Mouse (Mus musculus) neural tube, embryonic 11.5 days (tissue): ENCODE data around the gene Pigl. TPM values are rescaled to one million over a fixed set of nuclear protein-coding genes. Genes with fewer than 3 reads are reported as not detected.

Experiments used
- ATAC-seq: fragments of 200-750 bp; cut with Nextera tagmentation; 2 replicates; pipeline ENCODE4 v1.8.0; 2017; ENCODE audit warnings: moderate number of reproducible peaks, mild to moderate bottlenecking, moderate TSS enrichment, moderate library complexity; ENCODE audit not compliant: insufficient read depth, low FRiP score, low TSS enrichment
- DNase-seq: peaks from one replicate; pipeline ENCODE4 v3.0.0-alpha.2; 2015; ENCODE audit warnings: low spot score
- H3K27ac ChIP-seq: fragments of 300-500 bp; sonication (generic); 2 replicates; pipeline ENCODE4 v1.5.1; 2014; ENCODE audit warnings: low read depth, mild to moderate bottlenecking, low read length
- H3K27me3 ChIP-seq: fragments of 300-500 bp; sonication (generic); 2 replicates; pipeline ENCODE4 v1.6.1; 2014; ENCODE audit warnings: mild to moderate bottlenecking, low read length, mixed read lengths; ENCODE audit not compliant: control insufficient read depth, insufficient read depth
- H3K36me3 ChIP-seq: fragments of 300-500 bp; sonication (generic); 2 replicates; pipeline ENCODE4 v1.6.1; 2014; ENCODE audit warnings: mild to moderate bottlenecking, low read length, moderate library complexity, mixed read lengths; ENCODE audit not compliant: control insufficient read depth, insufficient read depth
- H3K4me1 ChIP-seq: fragments of 300-500 bp; sonication (generic); 2 replicates; pipeline ENCODE4 v1.6.1; 2014; ENCODE audit warnings: low read length, mixed read lengths; ENCODE audit not compliant: control insufficient read depth, insufficient read depth
- H3K4me2 ChIP-seq: fragments of 300-500 bp; sonication (generic); 2 replicates; pipeline ENCODE4 v1.6.1; 2014; ENCODE audit warnings: low read depth, mild to moderate bottlenecking, moderate library complexity
- H3K4me3 ChIP-seq: fragments of 300-500 bp; sonication (generic); 2 replicates; pipeline ENCODE4 v1.5.1; 2014; ENCODE audit warnings: low read depth, low read length
- H3K9ac ChIP-seq: fragments of 300-500 bp; sonication (generic); 2 replicates; pipeline ENCODE4 v1.6.1; 2014; ENCODE audit warnings: mild to moderate bottlenecking, low read length
- H3K9me3 ChIP-seq: fragments of 300-500 bp; sonication (generic); 2 replicates; pipeline ENCODE4 v1.6.1; 2016; ENCODE audit warnings: low read length; ENCODE audit not compliant: control insufficient read depth
- WGBS: fragments of 180-500 bp; shearing (Covaris S2); extraction: QIAGEN DNeasy Blood & Tissue Kit; methylation state at CpG from one replicate; pipeline ENCODE4 v1.1.7; 2014; 5-methylcytosine and 5-hydroxymethylcytosine counted together
- polyA plus RNA-seq: library from polyadenylated mRNA; unstranded; fragments of >200 nt; fragmentation: Nextera tagmentation; extraction: Ambion mirVana; gene quantifications from 2 replicates; pipeline ENCODE4 v1.2.1, GENCODE M21; 2014

Gene Pigl
- 13.1 and 15.3 TPM in 2 replicates for polyA plus RNA-seq

GRCm38 (mm10) chr11:62458276-62458724 is at the start of gene Pigl, which contains the start of gene Ncor1:
Gene Pigl (plus strand): TSS chr11:62458460.
Gene Ncor1 (minus strand): TSS chr11:62458541.
- Histone ChIP-seq H3K4me2 (peak within 1 kb of the TSS; percentile 91), H3K36me3 (no peaks in the 10 kb centered on the region), H3K27ac (peak within 1 kb of the TSS; percentile 97), H3K27me3 (no peaks in the 10 kb centered on the region), H3K4me1 (no peaks in the 10 kb centered on the region; the same call in 1 of the 2 replicates), H3K4me3 (peak within 1 kb of the TSS; percentile 97), H3K9ac (peak within 1 kb of the TSS; percentile 99), H3K9me3 (no peaks in the 10 kb centered on the region)
- WGBS: under 1% methylated on average over 33 of the region's 33 CpGs
- DNase-seq: peak; percentile 87
- peak; percentile 66 for ATAC-seq

DNA sequence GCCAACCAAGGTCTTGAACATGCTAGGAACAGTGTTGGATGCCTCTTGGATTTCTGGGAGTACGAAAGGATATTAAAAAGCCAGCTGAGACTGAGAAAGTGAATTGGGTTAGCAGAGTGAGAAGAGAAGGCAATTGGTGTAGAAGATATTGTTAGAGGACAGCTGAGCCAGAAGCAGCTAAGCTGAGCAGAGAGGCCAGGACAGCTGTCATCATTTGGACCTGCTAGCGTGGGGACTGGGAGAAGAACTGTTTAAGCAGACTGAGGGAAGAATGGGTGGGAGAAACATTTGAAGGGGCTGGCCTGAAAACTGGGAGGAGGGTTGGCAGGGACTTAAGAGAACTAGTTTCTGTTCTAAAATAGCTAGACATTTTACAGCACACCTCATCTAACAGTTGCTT is 49.4 kb upstream of the Pigl start:
- no peak overlapping the region for H3K4me3 ChIP-seq
- no peaks in the 10 kb centered on the region for H3K4me1 ChIP-seq
- ATAC-seq (no peak), DNase-seq (no peak)
- no peak overlapping the region for H3K9ac ChIP-seq
- H3K4me2 ChIP-seq: no peak overlapping the region
- H3K9me3 ChIP-seq: no peaks in the 10 kb centered on the region
- no peaks in the 10 kb centered on the region; the same call in 1 of the 2 replicates for H3K36me3 ChIP-seq
- H3K27me3 ChIP-seq: no peaks in the 10 kb centered on the region
- 89% methylated on average over 2 of the region's 2 CpGs for WGBS
- no peak overlapping the region for H3K27ac ChIP-seq

DNA sequence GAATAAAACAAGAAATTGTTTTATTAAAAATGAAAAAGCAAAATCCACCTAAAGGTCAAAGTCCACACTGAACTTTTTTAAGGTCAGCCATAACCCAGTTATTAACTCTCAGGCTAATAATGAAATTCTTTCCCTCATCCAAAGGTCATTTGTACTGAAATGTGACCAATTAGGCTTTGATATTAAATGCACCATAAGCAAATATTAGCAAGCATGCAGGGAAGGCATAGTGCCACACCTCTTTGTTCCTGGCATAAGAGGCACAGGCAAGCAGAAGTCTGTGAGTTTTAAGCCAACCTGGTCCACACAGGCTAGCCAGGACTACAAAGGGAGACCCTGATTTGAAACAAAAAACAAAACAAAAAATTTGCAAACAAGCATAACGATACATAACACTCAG is 48.6 kb upstream of the Pigl start:
- Histone ChIP-seq H3K27ac (no peak overlapping the region), H3K4me1 (no peaks in the 10 kb centered on the region), H3K4me3 (no peak overlapping the region), H3K9ac (no peak overlapping the region), H3K4me2 (no peak overlapping the region), H3K9me3 (no peaks in the 10 kb centered on the region), H3K27me3 (no peaks in the 10 kb centered on the region), H3K36me3 (no peaks in the 10 kb centered on the region; the same call in 1 of the 2 replicates)
- WGBS: 97% methylated on average over 1 of the region's 1 CpGs
- ATAC-seq: no peak
- DNase-seq: no peak

- no peak overlapping the region for H3K4me3 ChIP-seq
- no peak overlapping the region for H3K27ac ChIP-seq
- H3K9me3 ChIP-seq: no peaks in the 10 kb centered on the region
- no peak overlapping the region for H3K4me2 ChIP-seq
- H3K36me3 ChIP-seq: peaks cover 2% of the 10 kb centered on the region; the same call in 1 of the 2 replicates
- no peaks in the 10 kb centered on the region for H3K4me1 ChIP-seq
- ATAC-seq (no peak), DNase-seq (no peak)
- H3K9ac ChIP-seq: no peak overlapping the region
- 91% methylated on average over 4 of the region's 4 CpGs for WGBS
- no peaks in the 10 kb centered on the region for H3K27me3 ChIP-seq
These were observed 43.2 kb upstream of the Pigl start for GRCm38 (mm10) chr11:62415026-62415425.

- WGBS: 83% methylated on average over 2 of the region's 2 CpGs
- ATAC-seq: no peak
These were observed 33.7 kb upstream of the Pigl start for GRCm38 (mm10) chr11:62424525-62424924.

GRCm38 (mm10) chr11:62426266-62426665 is 32.0 kb upstream of the Pigl start:
- Histone ChIP-seq H3K27me3 (no peaks in the 10 kb centered on the region), H3K27ac (no peak overlapping the region), H3K36me3 (peaks cover 4% of the 10 kb centered on the region), H3K4me1 (no peaks in the 10 kb centered on the region), H3K9me3 (no peaks in the 10 kb centered on the region), H3K9ac (no peak overlapping the region), H3K4me3 (no peak overlapping the region), H3K4me2 (no peak overlapping the region)
- DNase-seq (no peak), ATAC-seq (no peak)
- WGBS: 93% methylated on average over 5 of the region's 5 CpGs

More at GRCm38 (mm10) chr11:62424525-62424924, 33.7 kb upstream of the Pigl start:
- no peak overlapping the region for H3K4me2 ChIP-seq
- H3K9ac ChIP-seq: no peak overlapping the region
- no peaks in the 10 kb centered on the region for H3K27me3 ChIP-seq
- no peak for DNase-seq
- H3K36me3 ChIP-seq: peaks cover 2% of the 10 kb centered on the region; the same call in 1 of the 2 replicates
- H3K9me3 ChIP-seq: no peaks in the 10 kb centered on the region
- H3K4me3 ChIP-seq: no peak overlapping the region
- H3K4me1 ChIP-seq: no peaks in the 10 kb centered on the region
- no peak overlapping the region for H3K27ac ChIP-seq

GRCm38 (mm10) chr11:62427105-62427504 is 31.2 kb upstream of the Pigl start:
- ATAC-seq: no peak
- WGBS: 86% methylated on average over 2 of the region's 3 CpGs
- H3K9me3 ChIP-seq: no peaks in the 10 kb centered on the region
- DNase-seq: peak; percentile 24
- H3K9ac ChIP-seq: no peak overlapping the region
- H3K4me3 ChIP-seq: no peak overlapping the region
- no peak overlapping the region for H3K4me2 ChIP-seq
- H3K36me3 ChIP-seq: peaks cover 4% of the 10 kb centered on the region
- H3K27me3 ChIP-seq: no peaks in the 10 kb centered on the region
- H3K27ac ChIP-seq: no peak overlapping the region
- no peaks in the 10 kb centered on the region for H3K4me1 ChIP-seq

DNA sequence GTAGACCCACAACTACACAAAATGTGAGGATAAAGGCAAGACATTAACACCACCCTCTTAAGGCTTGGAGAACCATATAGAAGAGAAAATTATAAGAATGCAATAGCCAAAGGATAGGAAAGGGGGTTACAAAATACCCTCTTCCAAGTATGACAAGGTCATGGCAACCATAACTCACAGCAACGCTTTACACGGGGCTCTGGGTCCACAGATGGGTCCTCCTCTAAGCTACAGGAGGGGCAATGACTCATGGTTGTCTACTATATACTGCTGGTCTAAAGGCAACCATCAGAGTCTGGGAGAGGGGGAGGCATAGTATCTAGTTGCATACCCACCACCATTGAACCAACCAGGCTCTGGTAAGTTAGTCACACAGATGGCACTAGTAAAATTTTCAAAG is 26.0 kb upstream of the Pigl start:
- no peaks in the 10 kb centered on the region for H3K9me3 ChIP-seq
- no peak overlapping the region for H3K4me3 ChIP-seq
- no peak overlapping the region for H3K4me2 ChIP-seq
- H3K4me1 ChIP-seq: no peaks in the 10 kb centered on the region
- WGBS: 85% methylated on average over 2 of the region's 2 CpGs
- peaks cover 9% of the 10 kb centered on the region for H3K36me3 ChIP-seq
- ATAC-seq: no peak
- H3K9ac ChIP-seq: no peak overlapping the region
- no peak for DNase-seq
- H3K27ac ChIP-seq: no peak overlapping the region
- H3K27me3 ChIP-seq: no peaks in the 10 kb centered on the region

DNA sequence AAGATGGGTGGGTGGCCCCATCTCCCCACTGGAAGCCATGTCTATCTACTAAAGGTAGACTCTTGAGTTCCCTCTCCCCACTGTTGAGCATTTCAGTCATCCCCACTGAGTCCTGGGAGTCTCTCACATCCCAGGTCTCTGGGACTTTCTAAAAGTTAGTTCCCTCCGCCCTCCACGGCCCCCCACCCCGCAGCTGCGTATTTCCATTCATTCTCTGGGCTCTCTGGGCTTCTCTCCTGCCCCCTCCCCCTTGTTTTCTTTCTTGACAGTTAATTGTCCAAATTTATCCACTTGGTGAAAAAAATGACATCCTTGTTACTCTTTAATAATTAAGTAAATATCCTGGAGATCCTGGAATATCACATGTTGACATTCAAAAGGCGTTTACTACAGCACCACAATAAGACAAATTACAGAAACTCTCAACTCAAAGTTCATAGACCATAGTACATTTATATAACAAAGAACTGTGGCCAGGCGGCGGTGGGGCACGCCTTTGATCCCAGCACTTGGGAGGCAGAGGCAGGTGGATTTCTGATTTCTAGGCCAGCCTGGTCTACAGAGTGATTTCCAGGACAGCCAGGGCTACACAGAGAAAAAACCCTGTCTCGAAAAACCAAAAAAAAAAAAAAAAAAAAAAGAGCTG is 17.5 kb upstream of the Pigl start:
- Histone ChIP-seq H3K27me3 (no peaks in the 10 kb centered on the region), H3K4me1 (no peaks in the 10 kb centered on the region), H3K4me2 (no peak overlapping the region), H3K9ac (no peak overlapping the region), H3K9me3 (no peaks in the 10 kb centered on the region), H3K36me3 (0 out of 2 replicates have a peak, but pooled peaks cover 2% of the 10 kb centered on the region), H3K27ac (no peak overlapping the region), H3K4me3 (no peak overlapping the region)
- WGBS: 96% methylated on average over 9 of the region's 9 CpGs
- no peak for DNase-seq
- no peak for ATAC-seq
